Mouse (Mus musculus): Measurements from ENCODE around the gene Ptpn22.

DNA sequence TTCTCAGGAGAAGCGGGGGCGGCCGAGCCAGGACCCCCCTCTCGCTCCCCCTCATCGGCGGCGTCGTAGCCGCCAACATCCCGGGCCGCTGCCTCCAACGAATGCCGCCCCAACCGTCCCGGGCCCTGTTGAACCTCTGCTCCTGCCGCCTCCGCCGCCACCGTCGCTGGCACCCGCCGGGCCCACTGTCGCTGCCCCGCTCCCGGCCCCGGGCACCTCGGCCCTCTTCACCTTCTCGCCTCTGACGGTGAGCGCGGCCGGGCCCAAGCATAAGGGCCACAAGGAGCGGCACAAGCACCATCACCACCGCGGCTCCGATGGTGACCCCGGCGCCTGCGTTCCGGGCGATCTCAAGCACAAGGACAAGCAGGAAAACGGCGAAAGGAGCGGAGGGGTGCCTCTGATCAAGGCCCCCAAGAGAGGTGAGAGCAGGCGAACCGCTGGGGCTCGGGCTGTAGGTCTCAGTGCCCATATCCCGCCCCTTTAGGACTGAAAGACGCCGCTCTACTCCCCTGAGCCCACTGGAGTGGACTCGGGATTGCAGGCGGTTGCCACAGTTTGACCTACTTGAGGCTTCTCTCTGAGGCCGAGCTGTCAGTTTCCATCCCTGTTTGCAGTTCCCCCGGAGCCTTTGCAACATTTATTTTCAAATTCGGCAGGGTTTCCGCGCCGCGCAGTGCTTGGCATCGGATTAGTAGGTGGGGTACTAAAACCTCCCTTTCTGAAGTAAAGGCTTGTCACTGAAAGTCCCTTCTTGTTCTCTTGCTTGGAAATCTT is 55.3 kb downstream of the Ptpn22 start:
- no peak for TF ChIP-seq POLR2A (IDR thresholded peaks at IDR 0.05; ENCODE audit: low read depth, low read length)
- no peak for TF ChIP-seq CTCF (conservative IDR thresholded peaks at IDR 0.05 in 1 of 2, IDR thresholded peaks at IDR 0.05 in 1 of 2; ENCODE audit: low read depth in 2 of 2, low read length in 2 of 2)
- TF ChIP-seq USF1 (IDR thresholded peaks at IDR 0.05; ENCODE audit: low read depth, low read length): no peak
- no peak; the same call in 1 of the 2 replicates for TF ChIP-seq POLR2AphosphoS2 (IDR thresholded peaks at IDR 0.05; ENCODE audit: low read depth, low read length)
- no peak for TF ChIP-seq MAZ (IDR thresholded peaks at IDR 0.05; ENCODE audit: low read depth, low read length)
- no peak for TF ChIP-seq EP300 (IDR thresholded peaks at IDR 0.05; ENCODE audit: low read length)
- TF ChIP-seq MYC (IDR thresholded peaks at IDR 0.05; ENCODE audit: low read depth, low read length): no peak
- TF ChIP-seq SMC3 (IDR thresholded peaks at IDR 0.05; ENCODE audit: low read depth, low read length): no peak
- TF ChIP-seq ZNF384 (IDR thresholded peaks at IDR 0.05; ENCODE audit: low read depth, low read length): no peak
- no peak for TF ChIP-seq GABPA (IDR thresholded peaks at IDR 0.05; ENCODE audit: insufficient replicate concordance, low read depth, low read length)

Data from CH12.LX (cell line).